8 mouse cellular contexts compared by ENCODE assay signal in the genomic region with DNA sequence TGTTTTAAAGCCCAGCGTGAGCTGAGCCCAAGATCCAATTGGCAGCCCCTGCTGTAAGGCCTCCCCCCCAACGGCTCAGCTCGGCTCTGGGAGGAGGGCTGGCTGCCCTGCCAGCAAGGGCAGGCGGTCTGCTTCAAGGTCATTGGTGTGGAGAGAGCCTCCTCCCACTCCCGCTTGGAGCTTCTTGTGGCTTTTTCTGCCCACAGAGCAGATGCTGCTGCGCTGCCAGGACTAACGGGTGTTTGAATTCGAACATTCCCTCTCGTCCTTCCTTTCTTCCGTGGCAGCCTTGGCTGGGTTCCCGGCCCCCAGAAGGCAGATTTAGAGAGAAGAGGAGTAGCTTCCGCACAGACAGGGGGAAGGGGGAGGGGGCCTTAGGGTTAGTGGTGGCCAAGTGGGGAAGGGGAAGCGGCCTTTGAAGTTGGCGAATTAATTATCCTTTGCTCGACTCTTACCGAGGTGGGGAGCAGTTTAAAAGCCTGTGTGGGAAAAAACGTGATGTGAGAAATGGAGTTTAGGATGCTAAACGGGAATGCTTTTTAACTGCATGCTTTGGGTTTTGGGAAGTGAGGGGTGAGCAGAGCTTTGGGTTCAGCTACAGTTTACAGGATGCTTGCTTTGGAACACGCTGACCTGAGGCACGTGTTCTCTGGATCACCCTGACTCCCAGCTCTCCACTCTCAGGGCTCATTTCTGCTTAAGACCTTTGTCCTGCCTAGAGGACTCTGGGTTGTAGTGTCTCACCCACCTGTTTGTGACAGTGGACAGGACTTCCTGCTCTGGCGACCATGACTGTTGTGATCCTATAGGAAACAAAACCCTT.
DNase-seq lines count a peak whose midpoint lies in the region; ATAC-seq lines count a peak whose summit lies in the region.

No protein-coding gene starts in this region.

- H3K4me2 ChIP-seq in midbrain, embryonic 11.5 days: peak overlapping the region; percentile 46

- H3K4me3 ChIP-seq in midbrain, embryonic 11.5 days (ENCODE audit: low read depth, low read length): peak overlapping the region; percentile 4; the same call in 1 of the 2 replicates

- 2% methylated on average over 21 of the region's 21 CpGs for WGBS in midbrain, embryonic 11.5 days

- no peaks in the 10 kb centered on the region for H3K9me3 ChIP-seq in midbrain, embryonic 11.5 days (ENCODE audit: control insufficient read depth, low read length)

- H3K27me3 ChIP-seq in midbrain, embryonic 11.5 days (ENCODE audit: control insufficient read depth, insufficient read depth, low read length): no peaks in the 10 kb centered on the region
- no peaks in the 10 kb centered on the region for H3K27me3 ChIP-seq in splenic B cell, adult 2 months (ENCODE audit: control insufficient read depth, insufficient read depth, low read length, poor library complexity, severe bottlenecking)

- peak; percentile 29 for DNase-seq in CD4-positive, CD25-positive, alpha-beta regulatory T cell, adult 2 months (ENCODE audit: low read depth, low spot score)
- DNase-seq in cerebellum, postnatal 10 days: peak; percentile 96 to 99
- DNase-seq in frontal cortex, postnatal 10 days (ENCODE audit: low spot score in 2 of 2): peak; percentile 83 to 88
- DNase-seq in induced T-regulatory cell, adult 2 months (ENCODE audit: low read depth): peak; percentile 40
- DNase-seq in left cerebral cortex, postnatal 36 days (ENCODE audit: low spot score in 2 of 2): peak; percentile 88 to 89
- DNase-seq in midbrain, embryonic 11.5 days (ENCODE audit: low spot score, missing footprints): peak; percentile 93
- DNase-seq in splenic B cell, adult 2 months (ENCODE audit: low read depth, low spot score): peak; percentile 39

- no peak for ATAC-seq in CD4-positive, CD25-positive, alpha-beta regulatory T cell, adult 4 months
- ATAC-seq in midbrain, embryonic 11.5 days (ENCODE audit: low FRiP score): peak; percentile 86

- H3K27ac ChIP-seq in midbrain, embryonic 11.5 days (ENCODE audit: low read depth, low read length): peak overlapping the region; percentile 63; the same call in 1 of the 2 replicates

- peaks cover 13% of the 10 kb centered on the region for H3K4me1 ChIP-seq in midbrain, embryonic 11.5 days (ENCODE audit: control insufficient read depth, insufficient read depth, low read length)

- intact Hi-C loops in left cerebral cortex, postnatal 36 days (cut with DNase I): no loop called here

- H3K36me3 ChIP-seq in midbrain, embryonic 11.5 days (ENCODE audit: control insufficient read depth, insufficient read depth, low read length): no peaks in the 10 kb centered on the region
- H3K36me3 ChIP-seq in splenic B cell, adult 2 months (ENCODE audit: control insufficient read depth, insufficient read depth, low read length, poor library complexity, severe bottlenecking): peaks cover 1% of the 10 kb centered on the region; the same call in 1 of the 2 replicates

- peak overlapping the region; percentile 55 for H3K9ac ChIP-seq in midbrain, embryonic 11.5 days (ENCODE audit: low read length)

Comparison
In these comparisons a context has a peak if more than half of its experiments do, and no peak if none do; other contexts are left out.
1. DNase-seq: peak in every context shown above with its lines; median percentile 98 in cerebellum, postnatal 10 days; 93 in midbrain, embryonic 11.5 days; 88 in left cerebral cortex, postnatal 36 days; 86 in frontal cortex, postnatal 10 days; 40 in induced T-regulatory cell, adult 2 months; 39 in splenic B cell, adult 2 months; 29 in CD4-positive, CD25-positive, alpha-beta regulatory T cell, adult 2 months.